Mouse (Mus musculus): ENCODE measurements at regions not wholly inside any gene's neighbourhood (a gene's known extent, or its start where the extent isn't known, plus 50 kb on each side); places are given as distances from the start of the nearest gene placed in this dataset.

DNA sequence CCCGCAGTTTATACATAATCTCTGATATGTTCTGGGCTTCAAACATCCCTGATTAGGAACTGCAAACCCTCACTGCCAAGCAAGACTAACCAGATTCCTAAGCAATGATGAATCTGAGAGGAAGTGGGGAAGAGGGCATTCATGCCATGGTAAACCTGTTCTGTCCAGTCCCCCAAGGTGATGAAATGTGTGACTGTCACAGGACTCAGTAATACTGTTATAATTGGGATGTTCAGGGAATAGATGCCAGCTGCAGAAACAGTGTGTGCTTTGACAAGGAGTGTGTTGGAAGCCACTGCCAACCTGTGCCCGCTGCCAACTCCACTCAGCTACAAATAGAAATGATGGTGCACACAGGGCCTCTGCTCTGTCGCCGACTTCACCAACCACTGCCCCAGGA is 466.0 kb downstream of the Efna5 start:
- peak; percentile 12 for DNase-seq (ENCODE audit: low spot score)

DNA sequence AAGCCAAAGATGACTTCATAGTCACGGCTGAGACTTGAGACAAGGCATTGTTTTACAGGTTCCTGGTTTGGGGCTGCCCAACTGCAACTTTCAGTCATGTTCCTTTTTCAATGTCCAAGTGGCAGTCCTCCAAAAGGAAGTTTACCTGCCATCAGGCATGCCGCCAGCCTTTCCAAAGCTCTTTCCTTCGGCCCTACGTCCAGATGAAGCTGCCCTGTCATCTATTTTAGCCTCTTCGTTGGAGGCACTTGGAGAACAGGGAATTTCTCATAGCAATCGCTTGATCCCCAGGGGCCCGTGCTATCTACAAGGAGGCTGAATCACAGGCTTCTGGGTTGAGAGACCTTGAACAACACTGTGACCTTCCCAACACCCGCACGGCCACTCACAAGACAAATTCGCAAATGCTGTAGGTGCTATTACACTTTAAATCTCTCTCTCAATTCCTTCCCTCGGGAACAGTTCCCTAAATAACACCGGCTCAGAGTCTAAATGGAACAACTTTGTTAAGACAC is 468.4 kb downstream of the Efna5 start:
- DNase-seq (ENCODE audit: low spot score): no peak

DNA sequence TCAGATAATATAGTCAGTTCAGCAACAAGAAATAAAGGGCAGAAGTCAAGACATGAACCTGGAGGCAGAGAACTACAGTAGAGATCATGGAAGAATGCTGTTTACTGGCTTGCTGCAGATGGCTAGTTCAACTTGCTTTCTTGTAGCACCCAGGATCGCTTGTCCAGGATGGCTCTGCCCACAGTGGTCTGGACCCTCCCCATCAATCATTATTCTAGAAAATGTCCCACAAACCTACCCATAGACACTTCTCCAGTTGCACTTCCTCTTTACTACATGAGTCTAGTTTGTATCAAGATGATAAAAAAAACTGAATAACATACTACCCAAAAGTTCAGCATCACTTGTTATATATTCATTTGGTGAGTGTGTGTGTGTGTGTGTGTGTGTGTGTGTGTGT is 477.4 kb downstream of the Efna5 start:
- no peak for DNase-seq (ENCODE audit: low spot score)

DNA sequence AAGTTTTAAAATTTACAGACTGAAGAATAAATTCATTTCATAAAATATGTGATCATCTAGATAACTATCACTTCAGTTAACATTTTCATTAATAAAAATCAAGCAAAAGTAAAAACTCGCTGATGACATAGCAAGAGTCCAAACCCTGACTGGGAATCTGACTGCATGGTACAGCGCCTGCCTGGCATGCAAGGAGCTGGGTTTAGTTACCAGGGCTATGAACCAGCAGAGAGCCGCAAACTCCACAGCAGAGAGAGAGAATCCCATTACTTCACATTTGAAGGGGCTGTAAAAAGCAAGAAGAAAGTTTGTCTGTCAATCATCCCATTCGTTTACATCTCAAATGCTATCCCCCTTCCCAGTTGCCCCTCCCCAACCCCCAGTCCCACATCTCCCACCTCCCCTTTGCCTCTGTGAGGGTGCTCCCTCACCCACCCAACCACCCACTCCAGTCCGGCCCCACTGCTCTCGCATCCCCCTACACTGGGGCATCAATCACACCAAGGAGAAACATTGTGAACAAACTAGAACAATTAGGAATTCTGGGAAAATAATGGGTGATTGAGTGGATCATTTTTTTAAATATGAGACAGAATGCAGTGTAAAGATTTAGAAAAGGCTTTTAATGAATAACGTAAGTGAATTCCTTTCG is 487.6 kb downstream of the Efna5 start:
- no peak for DNase-seq (ENCODE audit: low spot score)

DNA sequence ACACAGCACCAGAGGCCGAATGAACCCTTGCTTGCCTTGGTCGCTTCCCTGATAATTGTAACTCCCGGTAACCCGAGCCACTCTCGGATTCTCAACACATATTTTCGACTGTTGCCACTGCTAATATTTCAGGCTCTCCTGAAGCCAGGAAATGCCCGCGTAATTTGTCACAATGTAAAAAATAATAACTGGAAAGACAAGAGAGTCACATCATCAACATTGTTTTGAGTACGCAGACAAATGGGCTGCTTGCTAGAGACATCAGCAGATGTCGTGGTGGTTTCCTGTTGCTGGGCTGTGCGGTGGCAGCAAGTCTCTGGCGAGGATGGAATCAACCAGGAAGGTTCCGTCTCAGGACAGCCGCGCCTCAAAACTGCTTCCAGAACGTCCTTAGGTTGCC is 497.1 kb downstream of the Efna5 start:
- DNase-seq (ENCODE audit: low spot score): no peak

DNA sequence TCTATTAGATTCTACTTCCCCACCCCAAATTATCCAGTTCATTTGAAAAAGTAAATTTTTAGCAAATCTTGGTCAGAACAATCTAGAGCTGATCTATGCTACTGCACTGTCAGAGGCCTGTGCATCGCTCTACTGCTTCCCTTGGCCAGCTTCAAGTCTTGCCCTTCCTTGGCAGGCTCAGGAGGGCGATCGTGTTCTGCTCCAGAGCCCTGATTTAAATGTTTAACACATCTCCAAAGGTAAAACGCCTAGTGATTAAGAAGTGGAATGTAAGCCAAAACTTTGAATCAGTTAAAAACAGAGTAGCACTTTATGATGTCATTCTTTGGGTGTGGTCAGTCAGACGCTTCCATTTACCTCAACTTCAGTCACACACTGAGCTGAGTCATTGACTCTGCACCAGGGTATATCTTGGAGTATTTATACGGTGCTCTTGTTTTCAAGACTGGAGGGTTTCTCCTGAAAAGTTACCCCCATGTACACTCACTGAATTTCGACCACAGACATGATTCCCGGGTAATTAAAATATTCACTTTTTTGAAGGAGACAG is 502.2 kb downstream of the Efna5 start:
- DNase-seq (ENCODE audit: low spot score): no peak

DNA sequence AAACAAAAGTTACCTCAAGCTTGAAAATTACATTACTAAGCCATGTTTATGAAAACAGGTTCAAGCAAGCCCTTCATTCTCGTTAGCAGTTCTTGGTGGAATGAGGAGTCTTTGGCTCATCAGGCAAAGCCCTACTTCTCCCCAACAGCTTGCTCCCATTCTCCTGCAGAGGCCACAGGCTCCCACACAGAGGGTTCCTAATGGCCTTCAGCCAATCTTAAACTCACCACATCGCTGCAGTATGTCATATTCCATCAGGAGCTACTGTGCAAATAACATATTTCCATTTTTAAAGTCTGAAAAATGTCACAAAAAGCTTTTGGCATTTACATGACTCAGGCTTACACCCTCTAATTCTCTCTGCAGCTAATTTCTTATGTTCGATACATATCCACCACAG is 512.0 kb downstream of the Efna5 start:
- DNase-seq (ENCODE audit: low spot score): no peak

DNA sequence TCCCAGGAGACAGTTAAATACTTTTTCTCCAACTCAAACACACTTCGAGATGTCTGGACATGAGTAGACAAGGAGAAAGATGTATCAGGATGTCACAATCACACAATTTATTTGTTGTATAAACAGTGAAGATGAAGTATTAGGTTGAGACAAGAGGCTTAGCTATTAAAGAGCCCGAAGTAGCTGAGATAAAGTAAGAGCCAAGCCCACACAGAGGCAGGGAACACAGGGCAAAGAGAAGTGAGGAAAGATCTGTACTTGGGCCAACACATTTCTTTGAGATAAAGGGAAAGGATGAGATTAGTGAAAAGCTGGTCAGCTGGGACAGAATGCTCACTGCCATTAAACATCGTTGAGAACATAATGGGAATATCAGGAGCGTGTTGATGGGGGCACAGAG is 513.2 kb downstream of the Efna5 start:
- no peak for DNase-seq (ENCODE audit: low spot score)

DNA sequence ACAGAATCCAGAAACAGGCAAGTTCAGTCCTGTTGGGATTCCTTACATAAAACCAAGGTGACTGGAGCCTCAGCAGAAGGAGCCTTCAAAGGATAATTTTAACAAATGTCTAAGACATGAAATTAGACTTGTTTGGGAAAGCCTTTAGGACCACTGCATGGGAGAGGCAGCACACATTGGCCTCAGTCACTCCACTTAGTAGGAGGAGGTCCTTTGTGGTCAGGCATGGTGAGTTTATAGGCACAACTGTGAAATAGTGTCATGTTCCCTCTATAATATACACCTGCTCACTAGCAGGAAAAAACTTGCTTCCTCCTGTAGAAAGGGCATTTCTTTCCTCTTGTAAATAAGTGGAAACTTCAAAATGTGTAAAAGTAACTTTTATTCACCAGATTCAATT is 522.8 kb downstream of the Efna5 start:
- DNase-seq (ENCODE audit: low spot score): no peak

DNA sequence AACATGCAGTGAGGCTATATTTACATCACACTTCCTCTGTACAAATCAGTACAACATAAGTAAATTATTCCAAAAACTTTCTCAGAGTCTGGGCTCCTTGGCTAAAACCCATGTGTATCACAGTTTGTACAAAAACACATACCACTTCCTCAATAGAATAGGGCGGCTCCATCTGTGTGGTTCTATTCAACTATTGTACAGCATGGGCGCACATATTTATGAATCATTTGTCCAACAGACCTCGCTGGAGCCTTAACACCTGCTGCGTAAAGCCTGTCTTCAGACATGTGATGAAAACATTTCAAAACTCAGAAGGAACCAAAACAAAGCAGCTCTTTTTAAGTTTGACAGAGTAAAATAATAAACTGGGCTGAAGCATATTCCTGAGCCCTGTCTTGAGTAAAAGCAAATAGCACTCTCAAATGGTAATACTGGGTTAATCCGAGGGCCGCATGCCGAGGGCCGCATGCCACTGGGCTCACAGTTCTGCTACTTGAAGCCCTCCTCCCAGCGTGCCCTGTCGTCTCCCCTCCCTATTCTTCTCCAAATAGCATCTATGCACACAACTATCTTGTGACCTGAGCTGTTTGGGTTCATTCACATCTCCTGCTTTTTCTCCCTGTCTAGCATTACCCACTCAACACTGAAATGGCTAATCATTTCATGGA is 543.1 kb downstream of the Efna5 start:
- DNase-seq (ENCODE audit: low spot score): no peak

DNA sequence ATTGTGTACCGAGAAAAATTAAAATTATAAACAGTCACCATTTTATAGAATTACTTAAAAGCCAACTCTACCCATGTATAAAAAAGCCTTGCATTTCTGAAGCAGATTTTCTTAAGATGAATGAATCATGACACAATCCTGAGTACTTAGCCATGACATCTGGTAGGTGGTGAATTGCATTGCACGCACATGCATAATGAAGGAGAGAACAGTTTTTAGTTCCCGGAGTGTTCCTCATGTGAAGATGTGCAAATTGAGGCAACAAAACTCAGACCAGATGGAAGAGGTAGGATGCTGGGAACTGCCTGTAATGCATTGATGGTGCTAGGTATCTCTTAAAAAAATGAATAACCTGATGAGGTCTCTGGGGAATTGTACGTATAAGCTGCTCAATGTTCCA is 550.9 kb downstream of the Efna5 start:
- no peak for DNase-seq (ENCODE audit: low spot score)

DNA sequence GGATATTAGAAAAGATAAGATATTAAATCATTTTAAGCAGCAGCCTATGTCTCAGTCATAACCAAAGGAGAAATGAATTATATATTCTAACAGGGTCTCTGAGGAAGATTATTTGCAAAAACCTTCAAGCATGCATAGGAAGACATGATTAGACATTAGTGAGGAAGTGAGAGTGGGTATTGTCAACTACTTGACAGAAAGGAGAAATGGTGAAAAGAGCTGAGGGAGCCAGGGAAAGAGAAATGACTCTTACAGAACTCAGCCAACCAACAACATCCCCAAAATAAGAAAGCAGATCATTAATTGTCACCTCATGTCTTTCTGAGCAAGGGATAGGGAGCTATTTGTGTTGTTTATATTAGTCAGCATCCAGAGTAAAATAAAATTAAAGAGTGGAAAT is 554.3 kb downstream of the Efna5 start:
- DNase-seq (ENCODE audit: low spot score): no peak

DNA sequence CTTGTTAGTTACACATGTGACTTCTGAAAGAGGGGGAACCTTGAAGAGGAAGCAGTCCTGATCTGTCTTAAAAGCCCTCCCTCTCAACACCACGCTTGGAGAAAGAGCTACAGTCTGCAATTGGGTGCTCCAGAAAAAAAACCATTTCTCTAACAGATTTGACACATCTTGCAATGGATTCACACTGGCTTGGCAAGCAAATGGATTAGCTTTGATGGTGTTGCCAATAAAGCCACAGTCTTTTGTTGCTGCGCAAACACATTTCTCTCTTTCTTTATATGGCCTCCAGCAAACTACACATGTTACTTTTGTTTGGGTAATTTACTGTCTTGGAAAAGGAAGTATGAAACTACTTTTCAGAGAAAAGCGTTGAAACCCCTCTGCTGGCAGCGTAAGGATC is 562.1 kb downstream of the Efna5 start:
- peak; percentile 10 for DNase-seq (ENCODE audit: low spot score)

DNA sequence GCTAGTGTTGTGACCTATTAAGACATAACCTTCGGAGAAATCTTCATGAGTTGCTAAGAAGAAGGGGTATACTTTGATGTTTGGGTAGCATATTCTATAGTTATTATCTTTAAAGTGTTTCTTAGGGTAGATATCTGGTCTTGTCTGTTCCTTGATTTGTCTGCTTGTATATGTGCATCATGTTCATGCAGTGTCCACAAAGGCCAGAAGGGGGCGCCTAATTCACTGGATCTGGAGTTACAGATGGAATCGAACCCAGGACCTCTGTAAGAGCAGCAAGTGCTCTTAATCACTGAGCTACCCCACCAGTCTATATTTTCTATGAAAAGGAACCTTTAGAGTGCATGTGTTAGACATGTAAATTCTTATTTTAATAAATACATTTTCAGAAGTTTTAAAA is 571.1 kb downstream of the Efna5 start:
- DNase-seq (ENCODE audit: low spot score): no peak

DNA sequence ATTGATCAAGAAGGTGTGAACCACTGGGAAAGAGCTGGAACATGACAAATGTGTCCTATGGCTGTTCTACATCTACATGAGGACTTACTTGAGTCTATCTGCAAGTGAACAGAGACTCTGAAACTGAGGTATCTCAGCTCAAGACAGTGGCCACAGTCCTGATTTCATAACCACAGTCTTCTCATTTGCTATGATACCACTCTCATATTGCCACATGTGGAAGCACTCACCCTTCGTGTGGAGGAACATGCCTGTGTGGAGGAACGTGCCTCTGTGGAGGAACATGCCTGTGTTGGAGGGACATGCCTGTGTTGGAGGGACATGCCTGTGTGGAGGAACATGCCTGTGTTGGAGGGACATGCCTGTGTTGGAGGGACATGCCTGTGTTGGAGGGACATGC is 574.0 kb downstream of the Efna5 start:
- no peak for DNase-seq (ENCODE audit: low spot score)

DNA sequence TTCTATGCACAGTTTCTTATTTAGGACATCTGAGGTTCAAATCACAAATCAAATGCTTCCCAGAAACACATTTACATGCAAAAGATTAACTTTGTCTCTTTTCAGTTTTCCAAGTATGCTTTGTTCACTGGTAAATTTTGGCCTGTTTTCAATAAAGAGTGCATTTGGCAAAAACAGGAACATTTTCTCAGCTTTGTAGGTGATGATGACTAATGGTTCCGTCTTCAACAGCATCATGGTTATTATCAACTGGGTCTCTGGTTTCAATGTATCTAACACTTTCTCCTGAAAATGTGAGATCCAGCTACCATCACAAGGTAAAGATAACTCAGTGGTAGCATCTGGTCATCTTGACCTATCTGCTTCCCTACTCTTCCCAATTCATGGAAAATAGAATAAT is 574.6 kb downstream of the Efna5 start:
- DNase-seq (ENCODE audit: low spot score): no peak

DNA sequence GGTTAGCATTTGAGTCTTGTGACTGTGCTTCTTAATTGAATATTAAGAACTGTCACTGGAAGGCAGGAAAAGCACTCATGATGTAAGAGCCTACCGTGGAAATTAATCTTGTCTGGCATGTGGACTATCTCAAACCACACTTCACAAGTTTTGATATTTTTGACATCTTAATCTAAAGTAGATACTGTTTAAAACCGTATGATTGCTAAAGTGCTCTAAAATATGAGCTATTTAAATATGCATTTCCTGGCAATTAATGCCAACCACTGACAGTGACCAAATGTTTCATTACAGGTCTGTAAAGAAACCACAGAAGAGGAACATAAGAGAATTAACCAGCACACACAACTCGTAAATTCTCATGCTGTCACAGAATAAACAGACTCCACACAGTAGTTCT is 576.0 kb downstream of the Efna5 start:
- DNase-seq (ENCODE audit: low spot score): no peak

DNA sequence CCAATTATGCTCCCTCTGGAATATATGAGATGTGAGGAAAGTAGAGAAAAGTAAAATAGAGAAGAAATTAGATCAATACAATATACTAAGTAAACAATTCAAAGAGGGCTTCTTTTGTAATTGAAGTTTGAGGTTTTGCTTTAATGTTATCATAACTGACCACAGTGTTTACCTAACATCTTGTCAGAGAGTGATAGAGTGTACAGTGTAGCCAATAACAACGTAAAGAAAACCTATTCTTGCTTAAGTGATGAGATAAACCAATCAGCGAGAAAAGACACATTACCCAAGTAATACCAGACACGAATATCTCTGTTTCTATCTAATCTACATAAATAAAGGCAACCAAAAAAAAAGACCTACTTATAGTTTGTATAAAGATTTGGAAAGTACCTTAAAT is 577.0 kb downstream of the Efna5 start:
- no peak for DNase-seq (ENCODE audit: low spot score)

DNA sequence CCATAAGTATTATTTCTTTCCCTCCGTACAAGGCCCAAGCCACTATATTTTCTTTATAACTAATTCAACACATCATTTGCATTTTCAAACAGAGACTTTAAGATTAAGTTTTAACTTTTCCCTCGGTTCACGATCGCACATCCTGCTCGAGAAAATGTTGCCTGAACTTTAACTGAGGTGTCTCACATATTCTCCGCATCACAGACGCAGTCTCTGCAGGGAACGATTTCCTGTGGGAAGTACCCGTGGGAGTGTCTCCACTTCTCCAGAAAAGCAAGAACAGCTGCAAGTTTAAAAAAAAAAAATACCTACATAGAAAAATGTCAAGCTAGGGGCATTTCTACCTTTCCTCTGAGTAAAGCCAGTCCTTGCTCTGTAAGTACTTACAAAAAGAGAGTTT is 581.2 kb downstream of the Efna5 start:
- DNase-seq (ENCODE audit: low spot score): no peak

DNA sequence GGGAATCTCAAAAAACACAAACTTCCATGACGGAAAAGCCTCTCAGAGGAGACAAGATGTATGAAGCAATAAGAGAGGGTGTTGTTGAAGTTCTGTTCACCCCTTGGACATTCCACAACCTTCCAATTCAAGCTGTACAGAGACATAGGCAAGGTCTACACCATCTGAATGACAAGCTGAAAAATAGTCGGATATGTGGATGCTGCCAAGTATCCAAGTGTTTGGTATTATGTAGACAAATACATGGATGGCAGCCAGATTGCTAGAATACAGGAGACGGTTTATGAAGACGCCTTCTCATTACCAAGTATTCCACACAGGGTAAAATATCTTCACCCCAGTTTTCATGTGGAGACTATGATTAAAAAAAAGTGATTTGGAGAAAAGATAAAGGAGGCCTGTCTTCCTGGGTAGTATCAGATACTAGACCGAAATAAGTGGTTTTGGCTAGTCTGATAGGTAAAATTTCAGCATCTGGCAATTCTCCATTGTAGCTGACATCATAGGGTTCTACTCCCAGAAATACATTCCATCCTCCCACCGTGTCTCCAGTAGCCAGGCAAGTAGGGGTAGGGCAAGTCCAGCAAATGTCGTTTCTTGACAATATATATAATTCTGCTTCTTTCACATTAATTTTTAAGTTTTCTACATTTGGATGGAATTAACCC is 583.6 kb downstream of the Efna5 start:
- no peak for DNase-seq (ENCODE audit: low spot score)

DNA sequence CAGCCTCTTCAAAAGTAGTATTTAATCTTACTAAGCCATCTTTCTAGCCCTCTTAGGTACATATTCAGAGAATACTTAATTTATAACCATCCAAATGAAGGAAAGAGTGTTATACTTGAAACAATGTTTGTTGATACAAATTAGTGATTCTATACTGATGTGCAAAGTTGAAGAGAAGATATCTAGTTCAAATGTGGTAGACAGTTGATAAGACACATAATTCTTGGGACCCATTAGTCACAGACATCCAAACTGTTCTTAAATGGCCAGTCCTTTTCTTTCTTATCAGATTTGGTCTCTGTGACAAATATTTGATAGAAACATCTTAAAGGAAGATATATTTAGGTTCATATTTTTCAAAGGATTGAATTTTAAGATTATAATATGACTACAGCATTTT is 585.7 kb downstream of the Efna5 start:
- DNase-seq (ENCODE audit: low spot score): no peak

DNA sequence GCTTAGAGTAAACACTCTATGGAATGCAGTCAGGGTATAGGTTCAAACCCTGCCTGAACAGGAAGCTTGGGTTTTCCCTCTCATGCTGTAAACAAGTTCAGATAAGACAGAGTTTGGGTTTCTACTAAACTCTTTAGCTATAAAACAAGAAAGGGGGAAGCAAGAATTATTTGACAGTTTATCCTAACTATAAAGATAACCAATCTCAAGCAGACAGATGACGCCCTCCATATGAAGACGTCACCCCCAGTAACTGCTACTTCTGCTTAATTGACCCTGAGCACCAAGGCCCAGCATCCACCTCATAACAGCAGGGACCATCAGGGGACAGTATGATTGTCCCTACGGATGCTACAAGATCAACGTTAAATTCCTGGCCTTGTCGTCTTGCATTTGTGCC is 588.4 kb downstream of the Efna5 start:
- no peak for DNase-seq (ENCODE audit: low spot score)

DNA sequence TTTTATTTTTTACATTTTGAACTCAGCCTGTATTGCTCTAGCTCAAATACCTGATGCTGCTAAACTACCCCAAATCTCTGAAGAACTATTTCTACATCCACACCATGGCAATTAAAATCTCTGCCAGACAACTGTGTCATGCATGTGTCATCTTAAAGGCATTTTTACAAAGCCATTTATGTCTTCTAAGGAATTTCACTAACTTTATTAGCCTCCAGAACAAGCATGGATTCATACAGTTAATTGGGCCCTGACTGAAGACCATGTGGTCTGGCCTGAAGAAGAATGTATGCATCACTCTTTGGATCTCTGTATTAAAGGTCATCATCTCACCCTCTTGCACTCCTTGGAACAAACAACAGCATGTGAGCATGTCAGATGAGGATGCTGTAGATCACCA is 593.5 kb downstream of the Efna5 start:
- DNase-seq (ENCODE audit: low spot score): no peak

Measured in adipocyte (in vitro differentiated cells).